Mouse (Mus musculus) small intestine, adult 2 months (tissue): ENCODE measurements around the gene Adcy1.

Experiments used
- CTCF ChIP-seq: fragments of 200-500 bp; IDR thresholded peaks from 2 replicates; pipeline ENCODE4 v1.5.1; 2012; ENCODE audit warnings: low read depth, mild to moderate bottlenecking, control low read depth, inconsistent platforms, low read length, moderate library complexity, mixed read lengths; ENCODE audit not compliant: insufficient replicate concordance, insufficient read length; ENCODE audit errors: extremely low read depth
- POLR2A ChIP-seq: fragments of 200-500 bp; IDR thresholded peaks from 2 replicates; pipeline ENCODE4 v1.6.1; 2012; ENCODE audit warnings: low read depth, mild to moderate bottlenecking, control low read depth, inconsistent platforms, low read length, moderate library complexity

GRCm38 (mm10) chr11:7192710-7193109 is 129.4 kb downstream of the Adcy1 start:
- no peak for TF ChIP-seq CTCF
- TF ChIP-seq POLR2A = no peak
